Mouse (Mus musculus) E14TG2a.4 (cell line): ENCODE measurements around the gene Guca2b.

Source experiments
- CTCF ChIP-seq: conservative IDR thresholded peaks from 2 replicates; pipeline ENCODE4 v1.5.1; 2014; ENCODE audit warnings: low read length
- NANOG ChIP-seq: IDR thresholded peaks from 2 replicates; pipeline ENCODE4 v1.6.1; 2014; ENCODE audit warnings: borderline replicate concordance, low read length, mixed read lengths
- POU5F1 ChIP-seq: IDR thresholded peaks from 2 replicates; pipeline ENCODE4 v1.6.1; 2014; ENCODE audit warnings: low read length, borderline replicate concordance

GRCm38 (mm10) chr4:119665166-119665565 lies 6.4 kb upstream of the Guca2b start:
- no peak for TF ChIP-seq CTCF
- TF ChIP-seq NANOG = no peak
- TF ChIP-seq POU5F1 = no peak
